In the genomic region with DNA sequence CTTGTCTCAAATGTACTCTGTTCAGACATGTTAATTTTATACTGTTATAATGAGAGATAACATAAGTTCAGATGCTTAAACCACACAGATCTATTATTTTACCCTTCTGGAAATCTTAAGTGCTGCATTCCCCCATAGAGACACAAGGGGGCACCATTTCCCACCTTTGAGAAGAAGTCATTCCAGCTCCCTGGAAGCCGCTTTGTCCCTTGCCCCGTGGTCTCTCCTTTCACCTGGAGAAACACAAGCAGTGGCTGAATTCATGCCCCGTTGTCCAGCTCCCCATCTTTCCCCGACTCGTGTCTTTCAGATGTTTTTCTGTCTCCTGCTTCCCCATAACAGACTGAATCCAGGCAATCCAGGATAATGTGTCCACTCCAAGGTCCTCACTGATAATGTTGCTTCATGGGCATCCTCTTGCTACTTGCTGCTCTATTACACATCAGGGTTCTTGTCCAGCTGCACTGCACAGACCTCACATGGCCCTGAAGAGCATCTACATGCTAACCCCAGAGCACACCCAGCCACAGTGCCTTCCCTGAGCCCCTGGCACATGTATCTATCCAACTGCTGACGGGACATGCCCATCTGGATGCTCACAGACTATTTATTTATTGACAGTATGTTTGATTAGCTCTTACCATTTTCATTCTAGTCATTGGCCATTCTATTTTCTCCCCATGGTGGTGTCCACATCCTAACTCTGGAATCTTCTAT, we compare ENCODE assay signal across 10 mouse cellular contexts.
DNase-seq lines count a peak whose midpoint lies in the region; ATAC-seq and TF ChIP-seq lines count a peak whose summit lies in the region.
"Had no signal": no experiment of that assay in that cellular context is flagged by ENCODE, and none has a peak within 500 bp of the region (broad histone marks: within the 10 kb centered on the region; RNA-seq: fewer than 3 reads in every experiment).

No protein-coding gene starts in this region.

- ATAC-seq in forebrain, embryonic 13.5 days = peak; percentile 52
- no peak for ATAC-seq in limb, embryonic 11.5 days (ENCODE audit: insufficient number of reproducible peaks, low FRiP score, low TSS enrichment, low read depth)
- peak; percentile 59; the same call in 1 of the 2 replicates for ATAC-seq in neural tube, embryonic 13.5 days (ENCODE audit: low read depth)

- no peak overlapping the region for H3K9ac ChIP-seq in forebrain, embryonic 13.5 days
- H3K9ac ChIP-seq in limb, embryonic 11.5 days (ENCODE audit: low read length) = no peak overlapping the region
- H3K9ac ChIP-seq in neural tube, embryonic 13.5 days = no peak overlapping the region
- H3K9ac ChIP-seq: embryonic facial prominence, embryonic 13.5 days had no signal

- H3K4me3 ChIP-seq in testis, adult 2 months (ENCODE audit: control insufficient read depth, low read depth, low read length) = no peak overlapping the region
- no peak overlapping the region for H3K4me3 ChIP-seq in forebrain, embryonic 13.5 days
- H3K4me3 ChIP-seq in limb, embryonic 11.5 days (ENCODE audit: low read depth, low read length) = no peak overlapping the region
- H3K4me3 ChIP-seq in neural tube, embryonic 13.5 days = no peak overlapping the region
- H3K4me3 ChIP-seq: embryonic facial prominence, embryonic 13.5 days; megakaryocyte, embryonic 14.5 days had no signal

- no peaks in the 10 kb centered on the region for H3K4me1 ChIP-seq in testis, adult 2 months (ENCODE audit: control insufficient read depth, insufficient read depth, low read length)
- H3K4me1 ChIP-seq in forebrain, embryonic 13.5 days = no peaks in the 10 kb centered on the region
- H3K4me1 ChIP-seq in limb, embryonic 11.5 days (ENCODE audit: control insufficient read depth, insufficient read depth, low read length) = no peaks in the 10 kb centered on the region
- H3K4me1 ChIP-seq in neural tube, embryonic 13.5 days (replicated peaks) = 0 out of 2 replicates have a peak, but pooled peaks cover 4% of the 10 kb centered on the region
- H3K4me1 ChIP-seq: embryonic facial prominence, embryonic 13.5 days; megakaryocyte, embryonic 14.5 days had no signal

- H3K27me3 ChIP-seq in testis, adult 2 months (ENCODE audit: control insufficient read depth, insufficient read depth, low read length) = no peaks in the 10 kb centered on the region
- H3K27me3 ChIP-seq in forebrain, embryonic 13.5 days = no peaks in the 10 kb centered on the region
- H3K27me3 ChIP-seq in limb, embryonic 11.5 days (ENCODE audit: control insufficient read depth, insufficient read depth, low read length) = no peaks in the 10 kb centered on the region
- peaks cover 12% of the 10 kb centered on the region; the same call in 1 of the 2 replicates for H3K27me3 ChIP-seq in neural tube, embryonic 13.5 days
- H3K27me3 ChIP-seq: embryonic facial prominence, embryonic 13.5 days; megakaryocyte, embryonic 14.5 days had no signal

- H3K27ac ChIP-seq in testis, adult 2 months (ENCODE audit: control insufficient read depth, insufficient read depth, low read depth, low read length) = no peak overlapping the region
- H3K27ac ChIP-seq in forebrain, embryonic 13.5 days = no peak overlapping the region
- H3K27ac ChIP-seq in limb, embryonic 11.5 days (replicated peaks; ENCODE audit: low read depth, low read length) = no peak overlapping the region
- H3K27ac ChIP-seq in neural tube, embryonic 13.5 days (replicated peaks) = no peak overlapping the region
- H3K27ac ChIP-seq: embryonic facial prominence, embryonic 13.5 days had no signal

- no peaks in the 10 kb centered on the region for H3K36me3 ChIP-seq in testis, adult 2 months (ENCODE audit: control insufficient read depth, insufficient read depth, low read length)
- H3K36me3 ChIP-seq in forebrain, embryonic 13.5 days (ENCODE audit: poor library complexity, severe bottlenecking) = no peaks in the 10 kb centered on the region
- H3K36me3 ChIP-seq in limb, embryonic 11.5 days (ENCODE audit: control insufficient read depth, insufficient read depth, low read length) = no peaks in the 10 kb centered on the region
- H3K36me3 ChIP-seq in neural tube, embryonic 13.5 days = no peaks in the 10 kb centered on the region
- H3K36me3 ChIP-seq: embryonic facial prominence, embryonic 13.5 days had no signal

- no peak for DNase-seq in testis, postnatal 14 days (ENCODE audit: low spot score)
- DNase-seq in c-Kit-negative CD71-positive TER-119-positive erythroid progenitor cells, embryonic 14.5 days (ENCODE audit: low read depth, low spot score) = peak; percentile 3
- peak; percentile 9 to 46 for DNase-seq in kidney, adult 8-10 months
- peak; percentile 75 for DNase-seq in limb, embryonic 11.5 days (ENCODE audit: low spot score)
- DNase-seq in urinary bladder, adult 2 months (ENCODE audit: low spot score) = no peak

- WGBS in forebrain, embryonic 13.5 days = 25% methylated on average over 6 of the region's 6 CpGs
- WGBS in limb, embryonic 11.5 days = 32% methylated on average over 6 of the region's 6 CpGs
- 25% methylated on average over 6 of the region's 6 CpGs for WGBS in neural tube, embryonic 13.5 days

- peak; percentile 43; the same call in 1 of the 2 replicates for TF ChIP-seq CTCF in testis, adult 2 months (IDR thresholded peaks at IDR 0.05; ENCODE audit: control insufficient read depth, insufficient read depth, insufficient replicate concordance, low read depth, low read length)

- TF ChIP-seq POLR2A in testis, adult 2 months (IDR thresholded peaks at IDR 0.05; ENCODE audit: control insufficient read depth, low read depth, low read length) = no peak

- no peak overlapping the region for H3K4me2 ChIP-seq in forebrain, embryonic 13.5 days
- no peak overlapping the region for H3K4me2 ChIP-seq in limb, embryonic 11.5 days (ENCODE audit: low read depth, severe bottlenecking)
- H3K4me2 ChIP-seq in neural tube, embryonic 13.5 days = peak overlapping the region; percentile 26
- H3K4me2 ChIP-seq: embryonic facial prominence, embryonic 13.5 days had no signal

- no peaks in the 10 kb centered on the region for H3K9me3 ChIP-seq in forebrain, embryonic 13.5 days (replicated peaks)
- no peaks in the 10 kb centered on the region for H3K9me3 ChIP-seq in limb, embryonic 11.5 days (ENCODE audit: control insufficient read depth, low read length)
- no peaks in the 10 kb centered on the region for H3K9me3 ChIP-seq in neural tube, embryonic 13.5 days
- H3K9me3 ChIP-seq: embryonic facial prominence, embryonic 13.5 days; megakaryocyte, embryonic 14.5 days had no signal

Comparison
In these comparisons a context has a peak if more than half of its experiments do, and no peak if none do; other contexts are left out.
1. DNase-seq: peak in c-Kit-negative CD71-positive TER-119-positive erythroid progenitor cells, embryonic 14.5 days (single experiment), kidney, adult 8-10 months (2 of 2) and limb, embryonic 11.5 days (single experiment); none in testis, postnatal 14 days (single experiment) and urinary bladder, adult 2 months (single experiment).